Comparison of ENCODE assay signal across 8 mouse cellular contexts in the genomic region with DNA sequence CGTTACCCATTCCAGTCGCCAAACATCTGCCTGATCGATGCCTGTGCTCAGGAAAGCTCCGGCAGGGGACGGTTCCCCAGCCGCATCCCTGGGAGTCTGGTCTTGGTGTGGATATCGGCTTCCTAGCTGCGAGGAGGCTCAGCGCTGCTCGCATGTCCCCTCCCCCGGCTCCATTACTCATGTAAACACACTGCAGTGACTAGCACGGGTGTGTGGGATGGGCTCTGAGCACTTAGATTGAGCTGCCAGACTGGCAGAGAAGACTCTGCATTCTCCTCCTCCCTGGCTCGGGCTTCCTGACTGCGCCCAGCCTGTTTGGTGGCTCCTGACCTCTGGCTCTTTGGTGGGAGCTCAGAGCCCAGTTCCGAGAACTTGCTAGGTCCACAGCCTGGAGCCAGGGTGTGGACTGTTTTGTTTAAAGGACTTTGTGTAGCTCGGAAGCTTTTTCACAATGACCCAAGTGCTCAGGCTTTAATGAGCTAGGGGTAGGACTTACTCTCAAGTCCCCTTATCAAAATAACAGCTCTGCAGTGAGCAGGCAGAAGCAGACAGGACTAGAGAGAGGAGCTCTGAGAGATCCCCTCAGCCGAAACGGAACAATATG.
DNase-seq lines count a peak whose midpoint lies in the region; ATAC-seq and TF ChIP-seq lines count a peak whose summit lies in the region.

No protein-coding gene starts in this region.

- TF ChIP-seq POLR2A in cerebellum, adult 2 months (IDR thresholded peaks at IDR 0.05; ENCODE audit: borderline replicate concordance, insufficient read depth, low read length): 0 out of 2 replicates have a peak, but pooled peaks have one; percentile 25

- peak overlapping the region; percentile 26 for H3K9ac ChIP-seq in forebrain, embryonic 15.5 days (replicated peaks)
- H3K9ac ChIP-seq in liver, embryonic 13.5 days: peak overlapping the region; percentile 46

- H3K27ac ChIP-seq in cerebellum, adult 2 months (ENCODE audit: insufficient read depth, low read length): peak overlapping the region; percentile 18
- H3K27ac ChIP-seq in forebrain, embryonic 15.5 days (replicated peaks): peak overlapping the region; percentile 42
- H3K27ac ChIP-seq in liver, embryonic 13.5 days: peak overlapping the region; percentile 78

- no peaks in the 10 kb centered on the region for H3K27me3 ChIP-seq in cerebellum, adult 2 months (ENCODE audit: control insufficient read depth, insufficient read depth, low read length)
- no peaks in the 10 kb centered on the region for H3K27me3 ChIP-seq in forebrain, embryonic 15.5 days
- H3K27me3 ChIP-seq in liver, embryonic 13.5 days: peaks cover 6% of the 10 kb centered on the region; the same call in 1 of the 2 replicates

- TF ChIP-seq CTCF in cerebellum, adult 2 months (IDR thresholded peaks at IDR 0.05; ENCODE audit: borderline replicate concordance, insufficient read depth, low read depth, low read length): no peak

- H3K4me2 ChIP-seq in forebrain, embryonic 15.5 days (replicated peaks): peak overlapping the region; percentile 54
- peak overlapping the region; percentile 54 for H3K4me2 ChIP-seq in liver, embryonic 13.5 days

- H3K4me1 ChIP-seq in cerebellum, adult 2 months (ENCODE audit: control insufficient read depth, insufficient read depth, low read length): no peaks in the 10 kb centered on the region; the same call in 1 of the 2 replicates
- H3K4me1 ChIP-seq in forebrain, embryonic 15.5 days: peaks cover 21% of the 10 kb centered on the region
- peaks cover 21% of the 10 kb centered on the region for H3K4me1 ChIP-seq in liver, embryonic 13.5 days (replicated peaks)

- ATAC-seq in forebrain, embryonic 15.5 days (replicated peaks): peak; percentile 92
- ATAC-seq in liver, embryonic 13.5 days (ENCODE audit: low read depth): peak; percentile 76

- peak; percentile 97 for DNase-seq in ES-CJ7 (ENCODE audit: low read depth, low spot score)
- peak; percentile 53 to 62 for DNase-seq in cerebellum, adult 2 months
- DNase-seq in heart, postnatal 10 days: peak; percentile 88 to 92
- DNase-seq in kidney, postnatal 36 days: peak; percentile 86 to 91
- DNase-seq in liver, embryonic 13.5 days: peak; percentile 31
- DNase-seq in neural tube, embryonic 10.5 days (ENCODE audit: extremely low spot score, low spot score): peak; percentile 77
- peak; percentile 91 for DNase-seq in telencephalon, adult 2 months (ENCODE audit: low read depth, low spot score)

- 0 out of 2 replicates have a peak, but pooled peaks cover 4% of the 10 kb centered on the region for H3K9me3 ChIP-seq in forebrain, embryonic 15.5 days
- H3K9me3 ChIP-seq in liver, embryonic 13.5 days (replicated peaks): no peaks in the 10 kb centered on the region

- H3K4me3 ChIP-seq in cerebellum, adult 2 months (replicated peaks; ENCODE audit: insufficient read depth, low read depth, low read length): peak overlapping the region; percentile 49
- H3K4me3 ChIP-seq in forebrain, embryonic 15.5 days: peak overlapping the region; percentile 34
- H3K4me3 ChIP-seq in liver, embryonic 13.5 days (replicated peaks): peak overlapping the region; percentile 46

- no peaks in the 10 kb centered on the region for H3K36me3 ChIP-seq in forebrain, embryonic 15.5 days
- peaks cover 3% of the 10 kb centered on the region; the same call in 1 of the 2 replicates for H3K36me3 ChIP-seq in liver, embryonic 13.5 days

- WGBS in cerebellum, adult 2 months: 11% methylated on average over 18 of the region's 18 CpGs
- 1% methylated on average over 18 of the region's 18 CpGs for WGBS in forebrain, embryonic 15.5 days
- 7% methylated on average over 18 of the region's 18 CpGs for WGBS in liver, embryonic 13.5 days (ENCODE audit: insufficient replicate concordance)

- intact Hi-C loops in heart, postnatal 10 days (cut with DNase I): no loop called here

Comparison
In these comparisons a context has a peak if more than half of its experiments do, and no peak if none do; other contexts are left out.
1. Peak in every context shown above with its lines: DNase-seq, ATAC-seq, H3K4me3 ChIP-seq and H3K27ac ChIP-seq.
2. DNase-seq: peak in every context shown above with its lines; median percentile 97 in ES-CJ7; 91 in telencephalon, adult 2 months; 90 in heart, postnatal 10 days; 88 in kidney, postnatal 36 days; 77 in neural tube, embryonic 10.5 days; 58 in cerebellum, adult 2 months; 31 in liver, embryonic 13.5 days.
3. H3K27ac ChIP-seq: peak in every context shown above with its lines; median percentile 78 in liver, embryonic 13.5 days; 42 in forebrain, embryonic 15.5 days; 18 in cerebellum, adult 2 months.